Mouse (Mus musculus) myocyte (in vitro differentiated cells): Measurements from ENCODE around the gene Otud7b. TPM values are rescaled to one million over a fixed set of nuclear protein-coding genes. Genes with fewer than 3 reads are reported as not detected.

ENCODE experiments used
- H3K27me3 ChIP-seq: one replicate; pipeline ENCODE4 v1.6.1; 2011; ENCODE audit not compliant: control insufficient read depth, insufficient read depth, insufficient read length
- H3K36me3 ChIP-seq: one replicate; pipeline ENCODE4 v1.6.1; 2011; ENCODE audit not compliant: control insufficient read depth, insufficient read depth
- H3K4me2 ChIP-seq: one replicate; pipeline ENCODE4 v1.6.1; 2011; ENCODE audit warnings: low read depth, control low read depth
- H3K4me3 ChIP-seq: one replicate; pipeline ENCODE4 v1.5.1; 2011; ENCODE audit warnings: mild to moderate bottlenecking, control low read depth, moderate library complexity
- H3K79me2 ChIP-seq: one replicate; pipeline ENCODE4 v1.6.1; 2011; ENCODE audit not compliant: control insufficient read depth, insufficient read depth
- H3ac ChIP-seq: one replicate; pipeline ENCODE4 v1.6.1; 2011; ENCODE audit not compliant: control insufficient read depth, insufficient read length
- CEBPB ChIP-seq: IDR thresholded peaks from 2 replicates; pipeline ENCODE4 v1.6.1; 2011; ENCODE audit warnings: mild to moderate bottlenecking, moderate library complexity; ENCODE audit not compliant: poor library complexity, insufficient read depth, severe bottlenecking
- E2F4 ChIP-seq: IDR thresholded peaks from one replicate; pipeline ENCODE4 v1.6.1; 2011; ENCODE audit warnings: mild to moderate bottlenecking, control low read depth, moderate library complexity; ENCODE audit not compliant: insufficient read depth
- MAX ChIP-seq: IDR thresholded peaks from one replicate; pipeline ENCODE4 v1.6.1; 2011; ENCODE audit warnings: low read depth, mild to moderate bottlenecking, control low read depth
- MYOD1 ChIP-seq, 3 experiments: IDR thresholded peaks; one replicate each; pipeline ENCODE4 v1.6.1; 2011; ENCODE audit warnings: control low read depth in 2 of 3, low read depth in 2 of 3, mild to moderate bottlenecking in 2 of 3, moderate library complexity in 1 of 3; ENCODE audit not compliant: insufficient read length in 2 of 3, control insufficient read depth in 1 of 3
- MYOG ChIP-seq, 3 experiments: IDR thresholded peaks; one replicate each; pipeline ENCODE4 v1.6.1; 2011; ENCODE audit warnings: control low read depth in 2 of 3, low read depth in 2 of 3, mild to moderate bottlenecking in 2 of 3; ENCODE audit not compliant: insufficient read length in 2 of 3, control insufficient read depth in 1 of 3, insufficient read depth in 1 of 3
- POLR2A ChIP-seq: IDR thresholded peaks from one replicate; pipeline ENCODE4 v1.6.1; 2011; ENCODE audit warnings: low read depth, mild to moderate bottlenecking, control low read depth, moderate library complexity; ENCODE audit not compliant: insufficient read length
- POLR2AphosphoS2 ChIP-seq: IDR thresholded peaks from one replicate; pipeline ENCODE4 v1.6.1; 2011; ENCODE audit warnings: low read depth, control low read depth; ENCODE audit not compliant: insufficient read length
- REST ChIP-seq: IDR thresholded peaks from one replicate; pipeline ENCODE4 v1.6.1; 2011; ENCODE audit warnings: mild to moderate bottlenecking, control low read depth, moderate library complexity; ENCODE audit not compliant: insufficient read depth, insufficient read length
- SRF ChIP-seq: IDR thresholded peaks from one replicate; pipeline ENCODE4 v1.6.1; 2011; ENCODE audit warnings: low read depth; ENCODE audit not compliant: control insufficient read depth, insufficient read length
- TCF12 ChIP-seq: IDR thresholded peaks from one replicate; pipeline ENCODE4 v1.6.1; 2011; ENCODE audit warnings: mild to moderate bottlenecking, control low read depth; ENCODE audit not compliant: poor library complexity, insufficient read depth, severe bottlenecking
- TCF3 ChIP-seq: IDR thresholded peaks from one replicate; pipeline ENCODE4 v1.6.1; 2011; ENCODE audit warnings: low read depth, control low read depth; ENCODE audit not compliant: insufficient read length
- USF1 ChIP-seq: IDR thresholded peaks from one replicate; pipeline ENCODE4 v1.6.1; 2011; ENCODE audit warnings: low read depth, mild to moderate bottlenecking, control low read depth, moderate library complexity
- polyA plus RNA-seq: library from polyadenylated mRNA; unstranded; fragments of >200 nt; fragmentation: generic; extraction: Trizol; gene quantifications from one replicate; pipeline ENCODE4 v1.2.1, GENCODE M21; 2012; ENCODE audit warnings: missing spikeins

Otud7b gene
- polyA plus RNA-seq, 1 experiment = 16.4 TPM

- Histone ChIP-seq H3K4me3 (no peak overlapping the region), H3K79me2 (peaks cover 21% of the 10 kb centered on the region), H3K4me2 (no peak overlapping the region), H3K27me3 (no peaks in the 10 kb centered on the region), H3ac (no peak overlapping the region), H3K36me3 (no peaks in the 10 kb centered on the region)
- TF ChIP-seq MYOG (IDR thresholded peaks at IDR 0.05; ENCODE audit: control insufficient read depth in 1 of 3, insufficient read depth in 1 of 3, insufficient read length in 2 of 3, low read depth in 2 of 3) = no peak
- no peak for TF ChIP-seq CEBPB
- TF ChIP-seq MAX = no peak
- TF ChIP-seq POLR2A = no peak
- no peak for TF ChIP-seq TCF3
- TF ChIP-seq TCF12 = no peak
- TF ChIP-seq POLR2AphosphoS2 = no peak
- no peak for TF ChIP-seq E2F4
- TF ChIP-seq MYOD1 (IDR thresholded peaks at IDR 0.05; ENCODE audit: control insufficient read depth in 1 of 3, insufficient read length in 2 of 3, low read depth in 2 of 3) = no peak
- TF ChIP-seq REST = no peak
Measured at GRCm38 (mm10) chr3:96060146-96060545, 44.2 kb upstream of the Otud7b start.

DNA sequence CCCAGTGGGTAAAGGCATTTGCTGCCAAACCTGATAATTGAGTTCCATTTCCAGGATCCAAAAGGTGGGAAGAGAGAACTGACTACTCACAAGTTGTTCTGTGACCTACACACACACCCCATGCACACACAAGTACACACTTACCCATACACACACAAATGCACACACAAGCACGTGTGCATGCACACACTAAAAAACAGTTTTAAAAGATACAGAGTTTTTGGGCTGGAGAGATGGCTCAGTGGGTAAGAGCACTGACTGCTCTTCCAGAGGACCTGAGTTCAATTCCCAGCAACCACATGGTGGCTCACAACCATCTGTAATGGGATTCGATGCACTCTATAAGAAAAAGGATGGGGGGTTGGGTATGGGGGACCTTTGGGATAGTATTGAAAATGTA lies 41.0 kb upstream of the Otud7b start:
- Histone ChIP-seq H3K36me3 (no peaks in the 10 kb centered on the region), H3K27me3 (no peaks in the 10 kb centered on the region)
- TF ChIP-seq POLR2AphosphoS2 (no peak), POLR2A (no peak), MYOG (IDR thresholded peaks at IDR 0.05; ENCODE audit: control insufficient read depth in 1 of 3, insufficient read depth in 1 of 3, insufficient read length in 2 of 3, low read depth in 2 of 3) (no peak), REST (no peak), SRF (no peak), TCF3 (no peak), MYOD1 (IDR thresholded peaks at IDR 0.05; ENCODE audit: control insufficient read depth in 1 of 3, insufficient read length in 2 of 3, low read depth in 2 of 3) (no peak), CEBPB (no peak), MAX (no peak), E2F4 (no peak), USF1 (no peak), TCF12 (no peak)

DNA sequence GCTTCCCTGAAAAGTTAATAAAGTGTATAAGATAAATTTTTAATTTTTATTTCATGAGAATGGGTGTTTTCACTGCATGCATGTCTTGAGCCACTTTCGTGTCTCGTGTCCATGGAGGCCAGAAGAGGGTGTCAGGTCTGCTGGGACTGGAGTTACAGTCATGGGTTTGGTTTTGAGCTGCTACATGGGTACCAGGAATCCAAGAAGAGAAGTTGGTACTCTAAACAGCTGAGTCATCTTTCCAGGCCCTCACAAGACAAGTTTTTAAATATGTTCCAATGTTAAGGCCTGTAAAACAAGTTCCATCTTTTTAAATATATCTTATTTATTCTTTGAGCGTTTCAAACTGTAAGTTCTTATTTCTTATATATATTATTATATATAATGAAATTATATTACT lies 40.1 kb upstream of the Otud7b start:
- H3K4me2 ChIP-seq = no peak overlapping the region
- no peak overlapping the region for H3K4me3 ChIP-seq
- no peaks in the 10 kb centered on the region for H3K27me3 ChIP-seq
- no peaks in the 10 kb centered on the region for H3K79me2 ChIP-seq
- TF ChIP-seq E2F4 (no peak), USF1 (no peak), POLR2AphosphoS2 (no peak), MAX (no peak), MYOD1 (IDR thresholded peaks at IDR 0.05; ENCODE audit: control insufficient read depth in 1 of 3, insufficient read length in 2 of 3, low read depth in 2 of 3) (no peak), MYOG (IDR thresholded peaks at IDR 0.05; ENCODE audit: control insufficient read depth in 1 of 3, insufficient read depth in 1 of 3, insufficient read length in 2 of 3, low read depth in 2 of 3) (no peak), SRF (no peak), CEBPB (no peak), TCF12 (no peak), TCF3 (no peak), REST (no peak), POLR2A (no peak)
- H3ac ChIP-seq = no peak overlapping the region
- no peaks in the 10 kb centered on the region for H3K36me3 ChIP-seq

More for the DNA sequence above, 41.0 kb upstream of the Otud7b start:
- H3K4me2 ChIP-seq = no peak overlapping the region
- no peaks in the 10 kb centered on the region for H3K79me2 ChIP-seq
- H3K4me3 ChIP-seq = no peak overlapping the region
- H3ac ChIP-seq = no peak overlapping the region

GRCm38 (mm10) chr3:96065147-96065546 lies 39.2 kb upstream of the Otud7b start:
- TF ChIP-seq MYOG (IDR thresholded peaks at IDR 0.05; ENCODE audit: control insufficient read depth in 1 of 3, insufficient read depth in 1 of 3, insufficient read length in 2 of 3, low read depth in 2 of 3) (no peak), SRF (no peak), USF1 (no peak), REST (no peak), POLR2AphosphoS2 (no peak), MAX (no peak), CEBPB (no peak), POLR2A (no peak), TCF3 (no peak), E2F4 (no peak), TCF12 (no peak), MYOD1 (IDR thresholded peaks at IDR 0.05; ENCODE audit: control insufficient read depth in 1 of 3, insufficient read length in 2 of 3, low read depth in 2 of 3) (no peak)
- Histone ChIP-seq H3K79me2 (no peaks in the 10 kb centered on the region), H3ac (no peak overlapping the region), H3K36me3 (no peaks in the 10 kb centered on the region), H3K27me3 (no peaks in the 10 kb centered on the region), H3K4me2 (peak overlapping the region; percentile 66), H3K4me3 (peak overlapping the region; percentile 8)

DNA sequence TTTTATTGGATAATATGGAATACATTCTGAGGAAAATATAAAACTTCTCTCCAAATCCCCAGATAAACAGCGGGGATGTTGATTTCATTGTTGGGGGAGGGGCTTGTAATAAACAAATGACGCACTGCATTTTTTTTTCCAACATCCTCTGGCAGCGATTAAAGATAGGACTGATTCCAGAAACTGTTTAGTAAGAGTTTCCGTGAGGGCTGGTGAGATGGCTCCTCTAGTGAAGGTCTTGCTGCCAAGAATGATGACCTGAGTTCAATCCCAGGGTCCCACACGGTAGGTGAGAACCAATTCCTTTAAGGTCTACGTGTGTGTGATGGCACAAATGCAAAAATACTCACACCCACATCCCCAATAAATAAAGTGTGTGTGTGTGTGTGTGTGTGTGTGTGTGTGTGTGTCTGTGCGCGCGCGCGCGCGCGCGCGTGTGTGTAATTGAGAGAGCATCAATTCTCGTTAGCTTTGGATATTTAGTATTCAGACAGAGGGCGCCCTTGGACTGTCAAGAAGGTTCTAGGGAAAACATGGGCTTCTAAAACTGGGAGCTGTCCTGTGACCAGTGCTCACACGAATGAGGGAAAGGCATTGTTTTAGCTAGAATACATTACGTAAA lies 38.5 kb upstream of the Otud7b start:
- H3K4me3 ChIP-seq = peak overlapping the region; percentile 8
- H3K79me2 ChIP-seq = no peaks in the 10 kb centered on the region
- peak overlapping the region; percentile 66 for H3K4me2 ChIP-seq
- H3ac ChIP-seq = no peak overlapping the region
- no peaks in the 10 kb centered on the region for H3K27me3 ChIP-seq
- TF ChIP-seq USF1 (no peak), POLR2A (no peak), POLR2AphosphoS2 (no peak), MYOG (IDR thresholded peaks at IDR 0.05; ENCODE audit: control insufficient read depth in 1 of 3, insufficient read depth in 1 of 3, insufficient read length in 2 of 3, low read depth in 2 of 3) (no peak), SRF (no peak)
- no peaks in the 10 kb centered on the region for H3K36me3 ChIP-seq
